Mouse (Mus musculus) forebrain, embryonic 16.5 days (tissue): ENCODE measurements at regions not wholly inside any gene's neighbourhood (a gene's known extent, or its start where the extent isn't known, plus 50 kb on each side); places are given as distances from the start of the nearest gene placed in this dataset.

Experiments used
- ATAC-seq: fragments of 200-750 bp; cut with Nextera tagmentation; 2 replicates; pipeline ENCODE4 v1.8.0; 2017; ENCODE audit warnings: mild to moderate bottlenecking, moderate library complexity
- H3K27ac ChIP-seq: fragments of 300-500 bp; sonication (generic); 2 replicates; pipeline ENCODE4 v1.5.1; 2014; ENCODE audit warnings: low read length, control low read depth
- H3K27me3 ChIP-seq: fragments of 300-500 bp; sonication (generic); replicated peaks from 2 replicates; pipeline ENCODE4 v1.6.1; 2014; ENCODE audit warnings: low read length; ENCODE audit not compliant: control insufficient read depth, insufficient read depth
- H3K36me3 ChIP-seq: fragments of 300-500 bp; sonication (generic); 2 replicates; pipeline ENCODE4 v1.6.1; 2014; ENCODE audit not compliant: control insufficient read depth, insufficient read depth
- H3K4me1 ChIP-seq: fragments of 300-500 bp; sonication (generic); replicated peaks from 2 replicates; pipeline ENCODE4 v1.6.1; 2014; ENCODE audit warnings: low read length; ENCODE audit not compliant: control insufficient read depth, insufficient read depth
- H3K4me2 ChIP-seq: fragments of 300-500 bp; sonication (generic); 2 replicates; pipeline ENCODE4 v1.6.1; 2014; ENCODE audit warnings: mild to moderate bottlenecking, low read length, control low read depth
- H3K4me3 ChIP-seq: fragments of 300-500 bp; sonication (generic); replicated peaks from 2 replicates; pipeline ENCODE4 v1.5.1; 2014; ENCODE audit warnings: mild to moderate bottlenecking, low read length, control low read depth
- H3K9ac ChIP-seq: fragments of 300-500 bp; sonication (generic); replicated peaks from 2 replicates; pipeline ENCODE4 v1.6.1; 2014; ENCODE audit warnings: low read depth, low read length, control low read depth
- H3K9me3 ChIP-seq: fragments of 300-500 bp; sonication (generic); 2 replicates; pipeline ENCODE4 v1.6.1; 2016; ENCODE audit warnings: low read length; ENCODE audit not compliant: control insufficient read depth
- WGBS: fragments of 180-500 bp; shearing (Covaris S2); extraction: QIAGEN DNeasy Blood & Tissue Kit; methylation state at CpG from one replicate; pipeline ENCODE4 v1.1.7; 2014; 5-methylcytosine and 5-hydroxymethylcytosine counted together

DNA sequence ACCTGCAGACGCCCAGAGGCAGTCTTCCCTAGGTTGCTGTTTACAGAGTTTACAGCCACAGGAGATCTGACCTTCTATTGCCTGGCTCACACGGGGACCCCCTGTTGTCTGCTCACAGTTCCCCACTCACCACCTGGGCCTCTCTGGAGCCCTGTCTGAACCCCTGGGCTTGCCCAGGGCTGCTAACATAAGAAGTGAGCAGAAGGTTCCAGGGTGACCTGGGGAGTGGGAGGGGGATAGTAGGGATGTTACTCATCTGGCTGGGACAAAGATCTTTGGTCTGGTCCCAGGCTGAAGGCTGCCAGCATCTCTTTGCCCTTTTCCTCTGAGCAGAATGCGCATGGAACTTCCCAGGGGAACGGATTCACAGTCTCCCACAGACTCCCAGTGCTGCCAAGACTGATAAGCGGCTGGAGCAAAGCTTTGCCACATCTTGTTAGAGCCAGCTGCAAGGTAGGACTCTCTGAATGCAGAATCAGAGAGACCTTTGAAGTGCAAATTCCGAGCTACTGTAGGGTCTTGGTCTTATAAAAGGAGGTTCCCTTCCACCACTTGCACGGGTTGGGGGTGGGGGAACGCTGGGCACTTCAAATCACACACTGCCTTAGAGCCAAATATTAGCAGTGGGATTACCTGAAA, 622.5 kb upstream of the Gm19410 start:
- H3K4me1 ChIP-seq: no peaks in the 10 kb centered on the region
- no peak for ATAC-seq
- no peak overlapping the region for H3K9ac ChIP-seq
- H3K4me3 ChIP-seq: no peak overlapping the region
- 36% methylated on average over 8 of the region's 8 CpGs for WGBS
- no peak overlapping the region for H3K27ac ChIP-seq
- no peaks in the 10 kb centered on the region for H3K36me3 ChIP-seq
- no peak overlapping the region for H3K4me2 ChIP-seq
- H3K27me3 ChIP-seq: no peaks in the 10 kb centered on the region
- H3K9me3 ChIP-seq: no peaks in the 10 kb centered on the region

DNA sequence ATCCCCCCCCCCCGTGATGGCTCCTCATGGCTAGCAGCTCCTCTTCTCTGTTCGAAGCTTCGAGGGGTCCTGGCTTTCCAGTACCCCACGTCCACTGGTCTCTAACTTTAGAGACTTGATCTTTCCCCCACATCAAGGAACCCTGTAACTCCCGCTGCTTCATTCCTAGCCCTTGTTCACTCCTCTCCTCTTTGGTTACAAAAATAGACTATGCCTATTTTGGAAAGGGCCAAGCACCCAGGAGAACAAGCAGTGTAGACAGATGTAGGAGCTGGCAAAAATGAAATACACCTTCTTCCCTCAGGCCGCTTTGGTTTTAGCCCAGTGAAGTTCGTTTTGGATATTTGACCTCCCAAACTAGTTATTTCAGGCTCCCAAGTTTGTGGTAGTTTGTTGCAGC, 621.9 kb upstream of the Gm19410 start:
- no peak overlapping the region for H3K27ac ChIP-seq

DNA sequence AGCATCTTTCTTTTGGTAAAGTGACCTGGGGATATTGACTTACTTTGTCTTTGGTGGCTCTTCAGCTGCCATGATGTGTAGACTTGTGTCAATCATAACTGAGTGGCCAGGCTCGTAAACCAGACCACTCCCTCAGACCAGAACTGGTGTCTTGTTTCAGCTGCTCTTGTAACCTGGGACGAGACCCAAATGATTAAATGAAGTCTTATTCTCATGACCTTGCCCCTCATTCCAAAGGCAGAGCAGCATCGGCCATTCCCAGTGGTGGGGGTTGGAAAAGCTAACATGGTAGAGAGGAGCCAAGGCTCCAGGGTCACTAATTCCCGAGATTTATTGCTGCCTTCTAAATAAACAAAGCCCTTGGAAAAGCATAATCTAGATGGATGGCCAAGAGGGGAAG, 621.2 kb upstream of the Gm19410 start:
- H3K9me3 ChIP-seq: no peaks in the 10 kb centered on the region
- 85% methylated on average over 4 of the region's 4 CpGs for WGBS
- no peak overlapping the region for H3K9ac ChIP-seq
- no peak overlapping the region for H3K4me3 ChIP-seq
- H3K4me1 ChIP-seq: no peaks in the 10 kb centered on the region
- no peaks in the 10 kb centered on the region for H3K27me3 ChIP-seq
- H3K36me3 ChIP-seq: no peaks in the 10 kb centered on the region
- no peak overlapping the region for H3K4me2 ChIP-seq
- ATAC-seq: no peak
- no peak overlapping the region for H3K27ac ChIP-seq

More for the DNA sequence above, 621.9 kb upstream of the Gm19410 start:
- H3K4me2 ChIP-seq: no peak overlapping the region
- no peaks in the 10 kb centered on the region for H3K36me3 ChIP-seq
- no peaks in the 10 kb centered on the region for H3K9me3 ChIP-seq
- no peak overlapping the region for H3K4me3 ChIP-seq
- ATAC-seq: no peak
- no peaks in the 10 kb centered on the region for H3K27me3 ChIP-seq
- no peaks in the 10 kb centered on the region for H3K4me1 ChIP-seq
- H3K9ac ChIP-seq: no peak overlapping the region
- 67% methylated on average over 7 of the region's 7 CpGs for WGBS

DNA sequence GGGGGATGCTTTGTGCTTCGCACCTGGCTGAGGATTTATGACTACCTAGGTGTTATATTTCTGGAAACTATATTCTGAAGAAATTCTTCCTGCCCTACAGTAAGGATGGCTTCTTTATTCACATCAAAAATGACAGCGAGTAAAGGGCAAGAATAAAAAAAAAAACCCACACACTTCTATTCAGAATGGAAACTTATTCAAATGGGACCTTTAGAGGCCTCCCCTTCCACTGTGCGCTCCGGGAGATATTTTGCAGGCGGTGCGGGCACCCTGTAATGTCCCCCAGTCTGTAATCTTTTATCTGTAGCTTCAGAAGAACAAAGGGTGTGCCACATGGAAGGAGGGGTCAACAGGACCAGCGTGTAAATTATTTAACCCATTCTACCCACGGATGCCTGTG, 618.1 kb upstream of the Gm19410 start:
- Histone ChIP-seq H3K4me2 (no peak overlapping the region), H3K9ac (no peak overlapping the region), H3K9me3 (no peaks in the 10 kb centered on the region), H3K36me3 (no peaks in the 10 kb centered on the region), H3K27ac (no peak overlapping the region), H3K4me1 (no peaks in the 10 kb centered on the region), H3K4me3 (no peak overlapping the region), H3K27me3 (no peaks in the 10 kb centered on the region)
- no peak for ATAC-seq
- 74% methylated on average over 8 of the region's 8 CpGs for WGBS

GRCm38 (mm10) chr8:35147967-35148366, 617.6 kb upstream of the Gm19410 start:
- Histone ChIP-seq H3K27me3 (no peaks in the 10 kb centered on the region), H3K4me3 (no peak overlapping the region), H3K9ac (no peak overlapping the region), H3K9me3 (no peaks in the 10 kb centered on the region), H3K4me2 (no peak overlapping the region), H3K4me1 (no peaks in the 10 kb centered on the region), H3K36me3 (no peaks in the 10 kb centered on the region), H3K27ac (no peak overlapping the region)
- no peak for ATAC-seq
- WGBS: 96% methylated on average over 8 of the region's 8 CpGs

- Histone ChIP-seq H3K4me2 (no peak overlapping the region), H3K9me3 (no peaks in the 10 kb centered on the region), H3K4me1 (0 out of 2 replicates have a peak, but pooled peaks cover 4% of the 10 kb centered on the region), H3K36me3 (no peaks in the 10 kb centered on the region), H3K4me3 (no peak overlapping the region), H3K27me3 (no peaks in the 10 kb centered on the region), H3K9ac (no peak overlapping the region), H3K27ac (no peak overlapping the region)
- WGBS: 86% methylated on average over 7 of the region's 8 CpGs
- no peak for ATAC-seq
Observed at GRCm38 (mm10) chr8:35152585-35152984, 613.0 kb upstream of the Gm19410 start.

GRCm38 (mm10) chr8:35156272-35156671, 609.3 kb upstream of the Gm19410 start:
- H3K4me3 ChIP-seq: no peak overlapping the region
- H3K27me3 ChIP-seq: no peaks in the 10 kb centered on the region
- H3K4me1 ChIP-seq: 0 out of 2 replicates have a peak, but pooled peaks cover 7% of the 10 kb centered on the region
- no peak for ATAC-seq
- H3K9ac ChIP-seq: no peak overlapping the region
- no peaks in the 10 kb centered on the region for H3K36me3 ChIP-seq
- no peaks in the 10 kb centered on the region for H3K9me3 ChIP-seq
- H3K4me2 ChIP-seq: no peak overlapping the region
- 42% methylated on average over 5 of the region's 5 CpGs for WGBS
- no peak overlapping the region for H3K27ac ChIP-seq

- no peaks in the 10 kb centered on the region for H3K27me3 ChIP-seq
- H3K4me3 ChIP-seq: no peak overlapping the region
- H3K9ac ChIP-seq: no peak overlapping the region
- H3K27ac ChIP-seq: no peak overlapping the region
- 0 out of 2 replicates have a peak, but pooled peaks cover 7% of the 10 kb centered on the region for H3K4me1 ChIP-seq
- no peaks in the 10 kb centered on the region for H3K36me3 ChIP-seq
- WGBS: 74% methylated on average over 6 of the region's 6 CpGs
- peak; percentile 40; the same call in 1 of the 2 replicates for ATAC-seq
- H3K9me3 ChIP-seq: no peaks in the 10 kb centered on the region
- no peak overlapping the region for H3K4me2 ChIP-seq
Observed at GRCm38 (mm10) chr8:35157711-35158110, 607.9 kb upstream of the Gm19410 start.

DNA sequence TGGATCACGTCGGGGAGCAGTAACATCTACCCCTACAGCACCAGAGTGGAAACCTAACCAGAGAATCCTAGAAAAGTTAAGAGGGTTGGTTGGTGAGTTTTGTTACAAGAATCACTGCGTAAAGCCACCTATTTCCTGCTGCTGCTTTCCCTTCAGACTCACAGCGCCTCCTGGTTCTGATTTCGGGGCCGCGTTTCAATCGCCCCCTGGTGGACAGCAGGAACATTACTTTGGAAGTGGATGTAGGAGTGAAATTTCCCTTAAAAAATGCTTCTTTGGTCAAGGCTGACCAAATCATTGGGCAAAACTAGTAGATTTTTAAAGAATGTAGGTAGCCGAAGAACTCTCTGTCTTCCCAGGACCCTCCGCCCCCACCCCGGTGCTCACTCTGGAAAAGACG, 606.3 kb upstream of the Gm19410 start:
- H3K27ac ChIP-seq: no peak overlapping the region
- peak; percentile 45; the same call in 1 of the 2 replicates for ATAC-seq

GRCm38 (mm10) chr8:35160230-35160629, 605.4 kb upstream of the Gm19410 start:
- no peaks in the 10 kb centered on the region for H3K9me3 ChIP-seq
- H3K9ac ChIP-seq: no peak overlapping the region
- 0 out of 2 replicates have a peak, but pooled peaks cover 7% of the 10 kb centered on the region for H3K4me1 ChIP-seq
- H3K36me3 ChIP-seq: no peaks in the 10 kb centered on the region
- no peak overlapping the region for H3K4me3 ChIP-seq
- ATAC-seq: no peak
- H3K27ac ChIP-seq: no peak overlapping the region
- 92% methylated on average over 12 of the region's 12 CpGs for WGBS
- no peaks in the 10 kb centered on the region for H3K27me3 ChIP-seq
- no peak overlapping the region for H3K4me2 ChIP-seq

More for the DNA sequence above, 606.3 kb upstream of the Gm19410 start:
- 0 out of 2 replicates have a peak, but pooled peaks cover 7% of the 10 kb centered on the region for H3K4me1 ChIP-seq
- no peaks in the 10 kb centered on the region for H3K27me3 ChIP-seq
- no peak overlapping the region for H3K4me2 ChIP-seq
- no peak overlapping the region for H3K4me3 ChIP-seq
- no peak overlapping the region for H3K9ac ChIP-seq
- H3K36me3 ChIP-seq: no peaks in the 10 kb centered on the region
- WGBS: 26% methylated on average over 12 of the region's 12 CpGs
- H3K9me3 ChIP-seq: no peaks in the 10 kb centered on the region
